Mouse (Mus musculus) hematopoietic multipotent progenitor cell, adult 10-12 weeks (in vitro differentiated cells): ENCODE results near the gene Mmp23. TPM values are rescaled to one million over a fixed set of nuclear protein-coding genes. Genes with fewer than 3 reads are reported as not detected.

Experiments used
- polyA plus RNA-seq: library from polyadenylated mRNA; stranded (reverse); fragments of >175 nt; gene quantifications from 2 replicates; pipeline ENCODE4 v1.2.3, GENCODE M21; 2012; ENCODE audit warnings: low replicate concordance

The Mmp23 gene
- 1.5 and 2.2 TPM in 2 replicates for polyA plus RNA-seq

GRCm38 (mm10) chr4:155653086-155653450, at the start of gene Mmp23:
Gene Mmp23, minus strand, starts transcription at chr4:155653384.

GRCm38 (mm10) chr4:155694111-155694481, 40.9 kb upstream of the Mmp23 start, which contains the start of gene Fndc10:
Gene Fndc10, plus strand, starts transcription at chr4:155694342.

DNA sequence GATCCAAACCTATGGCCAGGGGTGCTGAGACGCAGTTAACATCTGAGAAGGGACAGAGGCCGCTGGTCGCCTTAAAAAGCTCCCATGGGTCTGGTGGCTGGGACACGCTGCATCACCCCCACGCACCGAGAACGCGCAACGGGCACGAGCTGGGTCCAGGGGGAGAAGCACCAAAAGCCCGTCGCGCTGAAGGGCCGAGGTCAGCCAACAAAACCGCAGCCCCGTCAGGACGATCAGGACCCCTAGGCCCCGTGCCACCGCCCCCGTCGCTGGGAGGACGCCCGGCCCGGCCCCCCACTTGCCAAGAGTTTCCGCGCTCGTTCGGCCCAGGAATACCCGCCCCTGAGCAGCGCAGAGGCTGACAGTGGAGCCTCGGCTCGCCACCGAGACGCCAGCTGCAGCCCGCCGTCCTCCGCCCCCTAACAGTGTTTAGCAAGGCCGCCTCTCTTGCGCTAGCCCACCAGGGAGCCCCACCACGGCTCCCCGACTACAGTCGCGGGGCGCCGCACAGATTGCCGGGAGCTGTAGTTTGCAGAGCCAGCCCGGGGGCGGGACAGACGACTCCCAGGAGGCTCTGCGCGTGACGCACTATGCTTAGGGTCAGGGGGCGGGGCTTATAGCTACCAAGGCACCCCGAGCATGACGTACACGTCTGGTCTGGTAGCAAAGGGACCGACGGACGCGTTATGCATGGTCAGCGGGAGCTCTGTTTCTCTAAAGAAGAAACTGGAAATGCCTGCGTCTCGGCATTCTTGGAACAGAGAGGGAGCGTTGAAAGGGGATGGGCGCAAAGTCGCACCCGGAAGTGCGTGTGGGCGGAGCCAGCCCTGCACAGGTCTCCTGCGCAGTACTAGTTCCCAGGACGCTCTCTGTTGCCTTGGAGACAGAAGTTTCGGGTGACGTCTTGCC, 15.8 kb upstream of the Mmp23 start, which contains the start of gene Mib2:
Gene Mib2, minus strand, starts transcription at position 510 of the 909 bp plus-strand sequence.

DNA sequence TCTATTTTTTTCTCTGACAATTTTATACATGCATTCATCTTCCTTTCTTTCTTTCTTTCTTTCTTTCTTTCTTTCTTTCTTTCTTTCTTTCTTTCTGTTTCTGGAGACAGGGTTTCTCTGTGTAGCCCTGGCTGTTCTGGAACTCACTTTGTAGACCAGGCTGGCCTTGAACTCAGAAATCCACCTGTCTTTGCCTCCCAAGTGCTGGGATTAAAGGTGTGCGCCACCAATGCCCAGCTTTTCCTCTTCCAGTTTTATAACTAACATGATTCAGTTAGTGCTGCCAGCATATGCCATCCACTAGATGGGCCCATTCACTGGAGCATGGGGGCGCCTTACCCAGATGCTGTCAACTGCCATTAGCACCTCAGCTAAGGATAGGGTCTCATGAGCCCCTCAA, 7.9 kb downstream of the Mmp23 start, which contains the start of gene Gm10563:
Gene Gm10563, minus strand, starts transcription at position 101 of the 400 bp plus-strand sequence.

DNA sequence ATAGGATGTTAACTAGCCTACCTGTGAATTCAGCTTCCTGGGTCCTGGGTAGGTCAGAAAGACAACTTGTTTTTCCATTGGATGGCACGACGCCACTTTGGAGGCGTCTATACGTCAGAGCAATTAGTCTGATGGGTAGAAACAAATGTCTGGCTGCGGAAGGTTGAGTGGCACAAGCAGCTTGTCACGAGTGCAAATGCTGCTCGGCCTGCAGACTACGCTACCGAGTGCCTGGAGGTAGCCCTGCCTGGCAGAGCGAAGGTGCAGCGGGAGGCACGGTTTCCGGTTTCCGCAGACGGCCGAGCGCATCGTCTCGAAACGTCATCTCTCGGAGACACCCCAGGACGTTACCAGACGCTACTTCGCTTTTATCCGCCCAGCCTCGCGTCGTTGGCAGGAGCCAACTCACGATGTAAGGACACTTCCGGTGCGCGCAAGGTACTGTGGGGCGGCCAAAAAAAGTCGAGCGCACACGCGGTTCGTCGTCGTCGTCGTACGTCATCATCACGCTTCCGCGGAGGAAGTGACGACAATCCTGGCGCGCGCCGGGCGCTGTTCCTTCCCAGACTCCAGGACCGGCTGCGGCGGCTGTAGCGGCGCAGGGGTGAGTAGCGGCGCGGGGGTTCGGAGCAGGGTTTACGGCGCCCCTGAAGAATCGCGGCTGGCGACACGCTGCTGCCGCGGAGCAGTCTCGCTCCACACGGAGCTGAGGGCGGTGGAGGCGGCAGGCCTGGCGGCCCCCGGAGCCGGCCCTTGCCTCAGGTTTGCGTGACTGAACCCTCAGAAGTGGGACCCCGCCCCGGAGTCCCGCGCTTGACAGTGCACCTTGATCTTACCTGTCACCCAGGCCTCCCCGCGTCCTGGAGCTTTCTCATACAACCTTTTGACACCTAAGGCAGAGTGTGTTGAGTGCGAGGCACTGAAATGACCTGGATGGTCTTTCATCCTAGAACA, 28.6 kb downstream of the Mmp23 start, which contains the start of gene Cdk11b:
Gene Cdk11b, plus strand, starts transcription at position 517 of the 954 bp plus-strand sequence.

GRCm38 (mm10) chr4:155601091-155601996, 51.8 kb downstream of the Mmp23 start, which contains the start of gene Slc35e2:
Gene Slc35e2, plus strand, starts transcription at chr4:155601416.

Other genes starting within 250 kb of the Mmp23 start
- 0.04 and 0.09 TPM in 2 replicates for gene Cfap74, start 244.2 kb downstream of the Mmp23 start, polyA plus RNA-seq
- not detected in 2 replicates for gene Tmem52, start 184.3 kb downstream of the Mmp23 start, polyA plus RNA-seq
- gene Gnb1, start 162.0 kb downstream of the Mmp23 start, polyA plus RNA-seq, result 34.3 and 52.5 TPM in 2 replicates
- 91.7 and 105 TPM in 2 replicates for gene Nadk, start 91.0 kb downstream of the Mmp23 start, polyA plus RNA-seq
- 2.0 and 2.4 TPM in 2 replicates for gene Slc35e2, start 52.0 kb downstream of the Mmp23 start, polyA plus RNA-seq
- 86.9 and 98.8 TPM in 2 replicates for gene Cdk11b, start 28.5 kb downstream of the Mmp23 start, polyA plus RNA-seq
- gene Gm10563, start 8.0 kb downstream of the Mmp23 start, polyA plus RNA-seq, result not detected in 2 replicates
- 38.8 and 73.8 TPM in 2 replicates for gene Mib2, start 15.8 kb upstream of the Mmp23 start, polyA plus RNA-seq
- 9.1 and 13.0 TPM in 2 replicates for gene Fndc10, start 41.0 kb upstream of the Mmp23 start, polyA plus RNA-seq
- 37.5 and 73.4 TPM in 2 replicates for gene Ssu72, start 51.4 kb upstream of the Mmp23 start, polyA plus RNA-seq
- gene Tmem240, start 81.4 kb upstream of the Mmp23 start, polyA plus RNA-seq, result 0.86 and 1.6 TPM in 2 replicates
- gene Atad3a, start 107.7 kb upstream of the Mmp23 start, polyA plus RNA-seq, result 22.2 and 23.8 TPM in 2 replicates
- gene Vwa1, start 121.3 kb upstream of the Mmp23 start, polyA plus RNA-seq, result 0.28 and 1.3 TPM in 2 replicates
- gene Tmem88b, start 132.5 kb upstream of the Mmp23 start, polyA plus RNA-seq, result 0.06 TPM in 1 of 2 replicates, not detected in the other
- 0.10 TPM in 1 of 2 replicates, not detected in the other for gene Ankrd65, start 137.1 kb upstream of the Mmp23 start, polyA plus RNA-seq
- gene Mrpl20, start 149.5 kb upstream of the Mmp23 start, polyA plus RNA-seq, result 6.3 and 19.8 TPM in 2 replicates
- gene Ccnl2, start 159.1 kb upstream of the Mmp23 start, polyA plus RNA-seq, result 56.5 and 59.9 TPM in 2 replicates
- 177 and 209 TPM in 2 replicates for gene Aurkaip1, start 177.9 kb upstream of the Mmp23 start, polyA plus RNA-seq
- 2.6 and 5.3 TPM in 2 replicates for gene Mxra8, start 186.3 kb upstream of the Mmp23 start, polyA plus RNA-seq
- gene Dvl1, start 194.0 kb upstream of the Mmp23 start, polyA plus RNA-seq, result 89.3 and 201 TPM in 2 replicates
- gene Tas1r3, start 210.0 kb upstream of the Mmp23 start, polyA plus RNA-seq, result 0.25 and 0.37 TPM in 2 replicates
- 1.6 and 4.5 TPM in 2 replicates for gene Cptp, start 216.1 kb upstream of the Mmp23 start, polyA plus RNA-seq
- gene Ints11, start 216.2 kb upstream of the Mmp23 start, polyA plus RNA-seq, result 13.3 and 23.2 TPM in 2 replicates
- 79.0 and 302 TPM in 2 replicates for gene Pusl1, start 238.4 kb upstream of the Mmp23 start, polyA plus RNA-seq
- 30.5 and 52.0 TPM in 2 replicates for gene Acap3, start 238.4 kb upstream of the Mmp23 start, polyA plus RNA-seq